Mouse (Mus musculus): ENCODE data around the gene Sass6. TPM values are rescaled to one million over a fixed set of nuclear protein-coding genes. Genes with fewer than 3 reads are reported as not detected.

The Sass6 gene
- total RNA-seq (2023) = 7.7 TPM

DNA sequence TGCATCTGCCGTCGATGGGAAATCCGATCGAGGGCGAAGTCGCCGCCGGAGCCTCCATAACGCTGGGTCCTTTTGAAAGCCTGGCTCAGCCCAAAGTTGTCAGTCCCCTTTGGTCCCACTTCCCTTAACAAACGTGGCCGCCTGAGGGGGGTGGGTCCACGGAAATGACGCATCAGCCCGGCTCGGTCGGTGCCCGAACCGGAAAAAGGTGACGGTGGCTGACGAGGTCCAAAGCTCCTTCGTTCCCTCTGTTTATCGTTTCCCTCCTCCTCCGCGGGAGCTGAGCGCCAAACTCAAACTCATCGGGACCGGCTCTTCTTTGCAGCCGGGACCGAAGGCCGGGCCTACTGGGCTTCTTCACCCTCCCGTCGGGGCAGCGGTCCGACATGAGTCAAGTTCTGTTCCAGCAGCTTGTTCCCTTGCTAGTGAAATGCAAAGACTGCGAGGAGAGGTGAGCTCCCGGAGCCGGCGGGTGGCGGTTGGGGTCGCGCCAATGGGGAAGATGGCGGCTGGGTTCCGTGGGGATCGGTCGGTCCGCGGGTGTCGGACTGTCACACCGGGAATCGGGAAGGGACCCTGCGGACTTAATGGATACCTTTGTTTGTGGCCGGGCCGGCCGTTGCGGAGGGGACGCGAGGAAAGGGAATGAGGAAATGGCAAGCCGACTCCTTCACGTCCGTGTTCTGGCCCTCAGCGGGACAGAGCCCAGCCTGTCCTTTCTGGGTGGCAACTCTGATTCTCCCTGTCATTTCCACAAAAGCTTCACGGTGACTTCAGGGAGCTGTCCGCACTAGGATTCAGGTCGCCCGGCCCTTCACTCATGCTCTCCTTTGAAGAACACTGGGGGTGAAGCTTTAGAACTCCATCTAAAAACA is at the start of gene Sass6:
Gene Sass6 (plus strand): TSS at position 255 of the 875 bp plus-strand sequence.

DNA sequence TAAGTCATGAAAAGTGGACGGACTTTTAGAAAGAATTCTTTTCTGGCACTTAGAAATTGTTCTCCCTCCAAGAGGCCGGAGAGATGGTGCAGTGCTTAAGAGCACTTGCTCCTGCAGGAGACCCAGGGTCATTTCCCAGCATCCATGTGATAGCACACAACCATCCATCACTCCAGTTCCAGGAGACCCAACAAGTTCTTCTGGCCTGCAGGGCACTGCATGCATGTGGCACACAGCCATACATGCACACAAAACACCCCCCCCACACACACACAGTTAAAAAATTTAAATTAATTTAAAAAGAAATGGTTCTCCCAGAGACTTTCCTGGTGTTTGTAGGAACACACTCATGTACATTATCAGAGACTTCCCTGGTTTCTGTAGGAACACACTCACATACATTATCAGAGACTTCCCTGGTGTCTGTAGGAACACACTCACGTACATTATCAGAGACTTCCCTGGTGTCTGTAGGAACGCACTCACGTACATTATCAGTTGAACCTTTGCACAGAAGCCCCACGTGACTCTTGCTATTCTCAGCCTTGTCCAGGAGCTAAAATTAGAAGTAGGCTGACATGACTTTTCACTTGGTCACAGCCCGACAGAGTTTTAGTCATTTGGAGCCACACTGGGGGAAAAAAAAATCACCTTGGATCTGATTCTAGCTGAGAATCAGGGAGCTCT is 32.2 kb upstream of the Sass6 start, which contains the start of gene Lrrc39:
Gene Lrrc39 (plus strand): TSS at position 566 of the 687 bp plus-strand sequence.

DNA sequence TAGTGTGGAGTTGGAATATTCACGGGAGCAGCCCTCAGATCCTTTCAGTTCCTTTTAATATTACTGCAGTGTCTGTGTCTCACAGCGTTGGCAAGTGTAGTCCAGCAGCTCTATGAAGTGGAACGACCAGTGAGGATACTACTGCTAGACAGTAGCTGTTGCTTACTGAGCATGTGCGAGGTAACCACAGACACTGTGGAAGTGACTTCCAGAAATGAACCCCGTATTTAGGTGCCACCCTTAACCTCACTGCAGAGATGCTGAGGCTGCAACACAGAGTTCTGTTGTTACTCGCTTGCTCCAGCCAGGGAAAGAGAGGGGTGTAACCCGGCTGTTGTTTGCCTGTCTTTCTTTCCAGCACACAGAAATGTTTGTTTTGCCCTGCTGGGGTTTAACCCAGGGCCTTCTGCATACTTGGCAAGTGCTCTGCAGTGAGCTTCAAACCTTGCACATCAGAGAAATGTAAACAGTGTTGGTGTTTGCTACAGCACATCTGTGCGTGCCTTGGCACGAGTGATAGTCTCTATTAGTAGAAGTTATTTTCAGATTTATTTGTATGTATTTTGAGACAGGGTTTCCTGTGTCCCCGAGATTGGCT is 19.6 kb downstream of the Sass6 start, which contains the start of gene Trmt13:
Gene Trmt13 (minus strand): TSS at position 293 of the 598 bp plus-strand sequence.

DNA sequence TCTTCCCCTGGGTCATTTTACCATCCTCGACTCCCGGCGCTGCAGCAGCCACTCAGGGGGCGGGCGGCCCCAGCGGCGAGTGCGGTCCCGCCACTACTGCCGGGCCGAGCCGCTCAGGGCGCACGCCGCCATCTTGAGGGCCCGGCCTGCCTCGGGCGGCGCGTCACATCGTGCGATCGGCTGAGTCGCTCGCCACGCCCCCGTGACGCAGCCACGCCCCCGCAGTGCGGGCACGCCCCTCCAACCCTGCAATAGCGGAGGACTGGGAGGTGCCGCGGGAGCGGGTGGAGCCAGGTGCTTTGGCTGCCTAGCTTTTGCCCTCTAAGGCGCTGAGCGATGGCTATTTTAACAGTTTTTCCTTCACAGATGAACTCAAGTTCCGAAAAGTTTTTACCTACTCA is 67.7 kb downstream of the Sass6 start, which contains the start of gene Mfsd14a:
Gene Mfsd14a (minus strand): TSS at position 215 of the 401 bp plus-strand sequence.

Other genes with a start within 250 kb of the Sass6 start
- gene Cdc14a, start 170.9 kb upstream of the Sass6 start, total RNA-seq (2023) = 22.8 TPM
- gene Rtca, start 86.8 kb upstream of the Sass6 start, total RNA-seq (2023) = 20.4 TPM
- 11.7 TPM for gene Dbt, start 81.9 kb upstream of the Sass6 start, total RNA-seq (2023)
- not detected for gene Lrrc39, start 32.0 kb upstream of the Sass6 start, total RNA-seq (2023)
- gene Trmt13, start 19.6 kb downstream of the Sass6 start, total RNA-seq (2023) = 32.4 TPM
- 92.9 TPM for gene Mfsd14a, start 67.7 kb downstream of the Sass6 start, total RNA-seq (2023)
- not detected for gene Gm43191, start 86.3 kb downstream of the Sass6 start, total RNA-seq (2023)
- gene Slc35a3, start 117.8 kb downstream of the Sass6 start, total RNA-seq (2023) = 17.8 TPM
- 6.2 TPM for gene Agl, start 213.2 kb downstream of the Sass6 start, total RNA-seq (2023)

Measured in CD4-positive naive resting alpha-beta T cell, adult 57 days (primary cell).